Mouse (Mus musculus): Measurements from ENCODE around the gene St3gal6.

St3gal6 gene

DNA sequence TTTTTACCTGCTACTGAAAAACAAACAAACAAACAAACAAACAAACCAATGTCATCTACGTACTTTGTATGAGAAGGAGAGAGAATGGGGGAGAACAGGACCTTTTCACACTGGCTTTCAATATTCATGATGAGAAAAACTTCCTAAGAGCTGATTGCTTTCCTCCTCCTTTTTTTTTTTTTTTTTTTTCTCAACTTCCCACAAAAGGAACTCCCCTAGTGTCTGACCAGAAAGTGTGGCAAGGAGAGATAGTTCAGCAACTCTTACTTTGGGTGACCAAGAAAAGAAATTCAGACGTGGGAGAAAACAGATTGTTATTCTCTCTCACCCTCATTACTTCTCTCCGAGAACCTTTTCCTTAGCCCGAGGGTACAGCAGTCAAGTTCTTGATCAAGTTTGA, 2.9 kb downstream of the St3gal6 start:
- no peak for DNase-seq (ENCODE audit: low spot score in 2 of 2)

DNA sequence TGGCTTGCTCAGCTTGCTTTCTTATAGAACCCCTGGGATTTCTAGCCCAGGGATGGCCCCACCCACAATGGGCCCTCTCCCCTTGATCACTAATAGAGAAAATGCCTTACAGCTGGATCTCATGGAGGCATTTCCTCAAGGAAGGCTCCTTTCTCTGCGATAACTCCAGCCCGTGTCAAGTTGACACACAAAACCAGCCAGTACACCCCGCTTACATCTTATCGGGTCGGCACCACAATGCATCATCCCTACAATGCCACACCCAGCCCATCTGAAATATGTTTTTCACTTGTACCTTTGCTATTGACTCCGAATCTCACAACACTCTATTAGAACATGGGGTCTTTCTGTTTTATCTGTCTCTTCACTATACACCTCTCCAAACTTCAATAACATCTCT, 3.6 kb downstream of the St3gal6 start:
- no peak for DNase-seq (ENCODE audit: low spot score in 2 of 2)

DNA sequence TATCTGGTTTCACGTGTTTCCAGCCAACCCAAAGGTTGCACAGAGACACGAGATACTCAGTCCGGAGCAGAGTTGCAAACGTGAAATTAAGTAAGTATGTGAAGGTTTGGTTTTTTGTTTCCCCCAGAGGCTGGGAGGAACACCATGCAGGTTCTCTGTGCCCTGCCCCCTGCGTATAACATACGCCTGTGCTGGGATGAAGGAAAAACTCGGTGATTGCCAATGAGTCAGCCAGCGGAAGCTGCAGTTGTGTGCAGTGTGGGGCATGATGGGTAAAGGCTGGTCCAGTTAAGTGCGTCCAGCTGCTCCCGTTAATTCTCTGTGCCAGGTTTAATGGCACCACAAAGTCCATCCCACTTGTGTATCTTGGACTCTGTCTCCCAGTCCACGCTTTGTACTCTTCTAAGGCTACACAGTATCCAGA, 4.4 kb downstream of the St3gal6 start:
- DNase-seq (ENCODE audit: low spot score in 2 of 2): no peak

DNA sequence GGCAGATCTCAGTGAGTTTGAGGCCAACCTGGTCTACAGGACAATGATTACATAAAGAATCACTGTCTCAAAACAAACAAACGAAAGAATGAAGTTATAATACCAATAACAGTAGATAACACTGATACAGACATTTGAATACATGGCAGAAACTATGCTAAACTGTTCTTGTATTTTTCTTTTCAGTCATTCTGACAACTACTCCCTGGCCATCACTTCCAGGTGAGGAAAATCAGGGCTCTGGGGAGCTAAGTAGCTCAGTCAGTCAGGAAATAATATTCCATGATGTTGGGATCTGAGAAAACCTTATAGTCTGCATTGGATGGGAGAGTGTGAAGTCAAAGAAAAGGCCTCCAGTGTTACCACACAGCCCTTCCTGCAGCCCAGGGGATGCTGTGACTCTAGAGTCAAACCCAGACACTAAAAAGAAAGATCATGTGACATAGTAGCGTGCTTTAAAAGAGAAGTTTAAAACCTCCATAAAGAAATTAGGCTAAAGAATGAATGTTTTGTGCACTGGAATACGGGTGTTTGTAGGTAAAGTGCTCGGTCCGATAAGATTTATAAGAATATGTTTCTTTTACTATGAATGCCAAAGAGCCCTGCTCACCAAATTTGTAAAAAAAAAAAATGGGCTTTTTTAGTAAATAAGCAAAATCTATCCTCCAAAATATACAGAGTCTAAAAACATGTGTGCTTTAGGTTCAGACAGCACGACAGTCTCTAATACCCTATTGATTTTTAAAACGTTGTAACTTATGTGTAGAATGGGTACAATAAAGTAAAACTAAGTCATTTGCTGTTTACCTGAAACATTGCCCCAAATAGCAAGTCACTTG, 6.9 kb downstream of the St3gal6 start:
- no peak for DNase-seq (ENCODE audit: low spot score in 2 of 2)

DNA sequence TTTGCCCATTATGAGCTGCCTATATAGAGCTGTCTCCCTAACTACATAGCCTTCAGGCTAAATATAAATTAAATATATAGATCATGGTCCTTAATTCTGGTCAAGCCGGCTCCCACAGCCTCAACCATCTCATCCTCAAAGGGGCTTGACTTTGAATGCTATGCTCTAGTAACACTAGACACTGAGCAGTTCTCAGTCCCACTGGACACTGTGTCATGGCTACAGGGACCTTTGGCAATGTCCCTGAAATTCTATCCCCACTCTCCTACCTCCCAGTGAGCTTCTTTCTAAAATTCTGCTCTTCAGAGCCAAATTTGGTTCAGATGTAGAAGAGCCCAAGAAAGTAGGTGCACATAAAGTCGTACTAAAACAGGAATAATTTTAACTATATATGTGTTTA, 7.9 kb downstream of the St3gal6 start:
- DNase-seq (ENCODE audit: low spot score in 2 of 2): no peak

DNA sequence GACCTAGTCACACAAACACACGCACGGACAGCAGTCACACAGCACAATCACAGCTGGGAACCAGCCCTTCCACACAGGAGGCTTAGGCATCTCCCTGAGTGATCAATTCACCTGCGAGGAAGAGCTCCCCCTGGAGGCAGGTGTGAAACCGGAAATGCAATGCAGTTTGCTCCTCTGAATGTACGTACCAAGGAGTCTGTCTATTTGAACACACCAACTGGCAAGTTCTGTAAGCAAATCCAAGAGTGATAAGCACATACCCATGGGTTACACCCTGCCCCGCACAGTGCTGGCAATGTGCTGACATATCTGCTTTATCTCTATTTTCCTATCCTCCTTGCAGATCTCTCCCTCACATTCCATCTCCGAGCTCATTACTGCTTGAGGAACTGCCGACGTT, 9.5 kb downstream of the St3gal6 start:
- DNase-seq (ENCODE audit: low spot score in 2 of 2): no peak

DNA sequence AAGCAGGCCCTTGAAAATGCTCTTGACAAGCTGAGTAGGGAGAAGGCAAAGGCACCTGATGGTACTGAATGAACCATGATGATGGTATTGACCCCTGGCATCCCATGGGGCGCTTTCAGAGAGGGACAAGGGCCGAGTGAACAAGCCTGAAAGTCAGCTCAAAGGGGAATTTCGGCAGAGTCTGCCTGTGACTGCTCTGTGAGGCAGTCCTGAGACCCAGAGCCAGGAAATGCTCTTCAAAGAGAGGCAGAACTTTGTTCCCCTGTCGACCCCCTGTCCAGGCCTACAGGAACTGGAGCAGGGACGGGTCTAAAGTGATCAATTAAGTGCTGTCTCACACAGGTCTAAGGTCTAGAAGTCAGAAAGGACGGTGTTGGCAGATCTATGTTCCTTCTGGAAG, 10.3 kb downstream of the St3gal6 start:
- DNase-seq (ENCODE audit: low spot score in 2 of 2): no peak

DNA sequence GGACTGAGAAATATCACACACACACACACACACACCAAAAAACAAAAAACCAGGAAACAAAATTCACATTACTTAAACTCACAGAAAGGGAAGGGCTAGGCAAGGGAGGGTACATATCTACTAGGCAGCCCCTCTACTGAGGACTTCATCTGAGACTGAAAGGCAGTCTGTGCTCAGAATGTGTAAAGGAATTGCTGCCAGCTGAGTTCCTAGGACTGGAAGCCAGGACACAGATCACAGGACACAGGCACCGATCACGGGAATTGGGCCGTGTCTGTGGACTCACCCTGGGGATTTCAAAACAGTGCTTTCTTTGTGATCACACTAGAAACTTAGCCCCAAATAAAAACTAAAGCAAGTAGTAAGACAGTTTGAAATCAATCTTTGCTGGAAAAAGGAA, 11.2 kb downstream of the St3gal6 start:
- DNase-seq (ENCODE audit: low spot score in 2 of 2): no peak

DNA sequence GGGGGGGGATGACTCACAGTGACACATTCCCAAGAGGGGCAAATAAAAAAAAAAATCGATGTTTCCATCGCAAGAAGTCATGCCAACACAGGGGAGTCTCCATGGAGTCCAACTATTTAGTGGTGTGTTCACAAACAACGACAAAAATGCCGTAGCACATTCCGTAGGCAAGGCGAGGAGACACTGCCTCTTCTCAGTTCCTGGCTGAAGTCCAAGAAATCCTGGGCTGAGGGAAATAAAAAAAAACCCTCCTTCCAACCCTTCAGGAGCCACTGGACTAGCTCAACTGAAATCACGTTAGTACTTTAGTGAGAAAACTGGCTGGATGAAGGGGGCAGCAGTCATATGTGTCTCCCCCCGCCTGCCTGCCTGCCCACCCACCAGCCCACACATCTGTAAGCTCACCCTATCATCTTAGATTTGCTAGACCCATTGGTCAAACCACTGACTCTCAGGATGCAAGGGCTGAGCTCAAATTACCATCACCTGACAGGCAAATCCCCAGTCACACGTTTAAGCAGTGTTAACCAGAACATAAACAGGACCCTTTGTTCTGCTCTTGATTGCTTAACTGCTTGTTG, 11.8 kb downstream of the St3gal6 start:
- no peak for DNase-seq (ENCODE audit: low spot score in 2 of 2)

DNA sequence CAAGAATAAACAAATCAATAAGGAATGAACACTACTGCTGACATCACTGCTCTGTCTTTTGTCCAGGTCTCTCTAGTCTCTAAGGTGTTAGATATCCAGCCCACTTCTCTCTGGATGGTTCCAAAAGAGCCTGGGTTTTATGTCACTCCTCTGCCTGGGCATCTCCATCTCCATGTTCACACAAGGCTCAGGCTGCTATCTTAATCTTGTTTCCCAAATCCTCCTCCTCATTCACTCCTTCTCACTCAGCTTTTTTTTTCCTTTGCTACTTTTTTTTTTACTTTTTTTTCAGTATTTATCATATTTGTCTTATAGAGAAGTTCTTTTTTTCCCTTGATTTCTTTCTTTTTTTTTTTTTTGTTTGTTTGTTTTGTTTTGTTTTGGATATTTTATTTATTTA, 19.1 kb downstream of the St3gal6 start:
- DNase-seq (ENCODE audit: low spot score in 2 of 2): no peak

DNA sequence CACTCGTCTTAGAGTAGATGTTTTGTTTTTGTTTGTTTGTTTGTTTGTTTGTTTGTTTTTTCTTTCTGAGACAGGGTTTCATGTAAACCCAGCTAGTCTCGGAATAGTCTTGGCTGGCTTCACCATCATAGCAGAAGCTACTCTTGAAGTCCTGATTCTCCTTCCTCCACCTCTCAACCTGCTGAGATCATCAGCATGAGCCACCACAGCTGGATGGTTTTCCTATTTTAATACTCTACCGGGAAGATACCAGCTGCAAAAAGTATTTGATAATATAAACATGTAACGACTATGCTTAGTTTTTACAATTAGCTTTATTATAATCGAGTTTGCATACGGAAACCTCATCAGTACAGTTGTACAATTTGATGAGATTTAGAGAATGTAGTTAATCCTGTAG, 21.5 kb downstream of the St3gal6 start:
- no peak for DNase-seq (ENCODE audit: low spot score in 2 of 2)

DNA sequence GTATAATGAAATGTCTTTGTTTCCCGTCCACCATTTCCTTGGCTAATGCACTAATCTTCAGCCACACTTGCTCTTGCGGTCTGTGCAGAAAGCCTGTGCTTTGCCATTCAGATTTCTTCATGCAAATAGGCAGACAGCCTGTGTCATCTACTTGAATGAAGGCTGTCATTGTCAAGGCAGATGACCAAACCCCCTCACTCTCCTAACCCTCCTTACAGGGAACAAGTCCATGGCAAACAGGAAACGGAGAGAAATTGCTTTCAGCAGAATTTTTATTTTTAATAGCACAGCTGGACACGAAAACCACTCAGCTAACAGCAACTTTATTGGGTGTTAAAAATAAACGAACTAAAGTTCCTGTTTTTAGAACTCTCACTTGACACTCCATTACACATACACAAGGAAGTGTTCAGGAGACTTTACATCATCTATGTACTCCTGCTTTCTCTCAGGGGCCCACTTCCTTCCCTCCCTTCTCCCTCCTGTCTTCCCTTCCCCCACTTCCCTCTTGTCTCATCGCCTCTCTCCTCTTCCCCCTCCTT, 22.2 kb downstream of the St3gal6 start:
- no peak for DNase-seq (ENCODE audit: low spot score in 2 of 2)

DNA sequence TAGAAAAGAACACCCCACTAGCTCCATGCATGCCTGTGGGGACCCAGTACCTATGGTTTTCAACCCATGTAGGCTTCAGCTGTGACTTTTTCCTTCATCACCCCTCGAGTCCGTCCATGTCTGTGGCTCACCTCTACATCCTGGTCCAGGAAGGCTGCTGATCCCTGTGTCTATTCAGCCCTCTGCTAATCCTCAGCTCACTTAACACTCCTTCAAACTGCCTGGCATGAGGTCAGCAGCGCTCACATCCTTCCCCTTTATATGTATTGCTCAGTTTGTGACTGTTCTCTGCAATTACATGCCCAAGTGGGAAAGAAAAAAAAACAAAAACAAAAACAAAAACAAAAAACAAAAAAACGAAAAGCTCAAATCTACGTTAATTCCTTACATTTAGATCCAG, 24.4 kb downstream of the St3gal6 start:
- no peak for DNase-seq (ENCODE audit: low spot score in 2 of 2)

DNA sequence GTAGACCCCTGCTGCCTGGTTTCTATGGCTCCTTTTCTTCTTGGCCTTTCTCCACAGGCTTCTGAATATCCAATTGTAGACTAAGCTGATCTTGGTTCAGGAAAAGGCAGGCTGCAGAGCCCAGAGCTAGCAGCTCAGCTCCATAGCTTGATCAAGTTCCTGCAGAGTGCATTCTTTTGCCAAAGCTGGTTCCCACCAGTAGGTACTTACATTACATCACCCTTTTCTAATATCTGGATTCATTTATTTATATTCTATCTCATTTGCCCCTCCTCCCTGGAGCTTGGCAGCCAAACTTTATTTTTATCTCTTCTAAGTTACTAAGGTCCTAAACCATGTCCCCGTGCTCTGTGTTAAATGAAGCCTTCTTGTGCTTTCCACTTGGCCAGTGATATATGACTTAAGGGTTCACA, 24.9 kb downstream of the St3gal6 start:
- DNase-seq (ENCODE audit: low spot score in 2 of 2): no peak

DNA sequence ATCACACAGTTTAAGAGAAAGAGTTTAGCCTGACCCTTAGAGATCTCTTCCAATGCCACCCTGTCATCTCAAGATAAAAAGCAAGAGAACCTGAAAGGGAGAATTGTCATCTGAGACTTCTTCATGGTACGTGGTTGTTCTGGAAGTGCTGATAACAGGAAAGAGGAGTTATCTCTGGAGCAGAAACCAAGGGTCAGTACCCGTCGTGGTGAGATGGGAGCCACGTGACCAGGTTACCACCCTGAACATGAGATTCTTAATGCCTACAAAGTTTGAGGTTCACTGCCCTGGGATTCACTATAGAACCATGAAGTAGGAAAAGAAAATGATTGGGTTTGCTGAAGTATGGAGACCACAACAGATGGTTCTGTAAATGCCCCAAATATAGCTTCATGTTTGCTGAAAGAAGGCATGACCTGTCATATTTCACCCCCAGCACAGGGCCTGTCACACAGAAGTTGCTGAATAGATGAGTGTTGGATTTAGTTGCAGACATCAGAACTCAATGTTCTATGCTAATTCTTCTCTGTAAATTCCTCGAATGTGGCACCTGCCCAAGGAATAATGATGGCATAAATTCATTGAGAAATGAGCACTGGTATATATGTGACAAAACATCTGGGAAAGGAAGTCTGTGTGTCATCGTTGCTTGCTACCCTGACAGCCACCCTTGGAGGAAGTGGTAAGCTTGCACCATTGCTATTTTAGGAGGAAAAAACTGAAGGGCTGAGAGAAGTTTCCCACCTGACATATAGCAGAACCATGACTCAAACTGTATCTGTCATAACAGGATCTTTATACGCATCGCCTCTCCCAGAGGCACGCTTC, 25.9 kb downstream of the St3gal6 start:
- DNase-seq (ENCODE audit: low spot score in 2 of 2): no peak

DNA sequence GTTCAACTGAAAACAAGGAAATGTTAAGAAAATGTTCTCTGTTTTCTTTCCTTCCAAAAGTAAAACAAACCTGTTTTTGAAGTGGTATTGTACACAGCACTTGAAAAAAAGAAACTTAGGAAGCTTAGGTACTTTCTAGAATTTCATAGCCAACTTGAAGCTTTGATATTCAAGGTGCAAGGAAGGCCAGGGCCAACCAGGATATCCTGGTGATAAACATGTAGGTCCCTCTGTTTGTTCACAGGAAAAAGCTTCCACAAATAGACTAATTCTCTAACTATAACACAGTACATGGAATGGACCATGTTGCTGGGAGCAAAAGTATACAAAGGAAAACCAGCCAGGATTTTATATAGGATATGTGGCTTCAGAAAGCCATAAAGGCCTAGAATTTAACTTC, 27.3 kb downstream of the St3gal6 start:
- DNase-seq (ENCODE audit: low spot score in 2 of 2): no peak

DNA sequence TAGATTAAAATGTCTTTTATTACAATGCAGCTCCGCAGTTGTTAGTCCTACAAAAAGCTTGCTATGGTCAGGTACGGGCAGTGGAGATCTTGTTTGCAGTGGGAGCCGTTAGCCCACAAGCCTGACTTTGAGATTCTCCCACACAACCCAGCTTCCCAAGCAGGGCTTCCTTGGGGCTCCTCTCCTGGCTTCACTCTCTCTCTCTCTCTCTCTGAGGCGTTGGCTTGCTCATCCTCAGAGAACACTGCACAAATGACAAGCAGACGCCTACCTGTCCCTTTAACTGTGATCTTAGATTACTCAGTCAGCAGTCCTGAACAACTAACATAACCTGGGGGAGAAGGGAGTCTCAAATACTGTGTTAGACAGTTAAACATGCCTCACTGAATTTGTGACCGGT, 36.2 kb downstream of the St3gal6 start:
- DNase-seq (ENCODE audit: low spot score in 2 of 2): no peak

DNA sequence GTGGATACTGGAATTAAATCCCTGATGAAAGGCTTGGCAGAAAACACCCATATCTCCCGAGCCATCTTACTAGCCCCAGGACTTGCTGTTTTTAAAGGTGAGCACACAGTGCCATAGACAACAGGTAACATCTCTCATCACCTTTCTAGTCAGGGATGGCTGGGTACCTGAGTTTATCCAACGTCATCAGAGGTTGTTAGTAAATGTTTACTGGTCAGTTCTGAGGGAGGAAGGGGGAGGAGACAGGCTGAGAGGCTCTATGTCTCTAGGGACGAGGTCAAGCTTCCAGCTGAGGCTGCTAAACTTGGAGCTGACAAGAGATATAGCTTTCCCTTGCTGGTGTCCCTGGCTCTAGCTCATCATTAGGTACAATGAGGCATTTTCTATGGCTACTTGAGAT, 41.7 kb downstream of the St3gal6 start:
- no peak for DNase-seq (ENCODE audit: low spot score in 2 of 2)

DNA sequence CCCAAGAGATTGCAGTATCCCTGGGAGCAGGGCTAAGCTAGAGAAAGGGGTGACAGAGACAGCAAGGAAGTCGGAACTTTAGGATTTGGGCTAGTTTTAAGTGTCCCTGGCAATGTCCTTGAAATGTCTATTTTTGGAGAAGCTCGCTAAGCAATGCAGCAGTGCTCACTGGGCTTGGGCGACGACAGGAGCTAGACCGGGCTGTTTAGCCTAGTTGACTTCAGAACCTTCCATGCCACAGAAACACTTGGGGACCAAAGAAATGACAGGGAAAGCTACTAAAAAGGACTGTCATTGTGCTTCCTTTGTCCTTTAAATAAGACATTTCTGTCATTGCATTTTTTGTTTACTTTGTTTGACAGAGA, 42.2 kb downstream of the St3gal6 start:
- no peak for DNase-seq (ENCODE audit: low spot score in 2 of 2)

DNA sequence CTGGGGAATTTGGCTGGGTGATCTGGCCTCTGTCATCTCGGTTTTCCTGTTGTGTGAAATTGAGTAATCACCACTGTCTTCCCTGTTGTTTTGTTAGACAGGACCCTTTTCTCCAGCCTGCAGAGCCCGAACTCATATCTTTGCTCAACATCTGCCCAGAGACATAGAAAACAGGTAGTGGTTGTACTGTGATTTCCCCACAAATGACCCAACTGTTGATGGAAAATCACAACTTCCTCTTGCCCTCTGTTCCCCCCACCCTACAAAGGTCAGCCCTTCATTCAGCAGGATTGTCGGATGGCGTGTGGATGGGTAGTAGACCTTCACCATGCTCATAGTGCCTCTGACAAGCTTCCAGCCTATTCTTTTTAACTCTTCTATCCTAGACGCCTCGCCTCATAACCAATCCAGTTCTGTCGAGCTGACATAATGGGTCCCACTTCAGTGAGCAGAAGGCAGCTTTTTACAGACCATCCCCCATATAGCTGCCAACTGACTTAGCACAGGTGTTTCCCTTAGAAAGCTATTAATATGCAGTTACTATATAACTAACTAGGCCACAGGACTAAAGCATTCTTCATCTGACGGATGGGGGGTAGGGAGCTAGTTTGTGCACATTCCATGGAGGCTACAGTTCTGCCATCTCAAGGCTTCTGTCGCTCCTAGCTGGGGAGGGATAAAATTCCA, 42.7 kb downstream of the St3gal6 start:
- DNase-seq (ENCODE audit: low spot score in 2 of 2): no peak

DNA sequence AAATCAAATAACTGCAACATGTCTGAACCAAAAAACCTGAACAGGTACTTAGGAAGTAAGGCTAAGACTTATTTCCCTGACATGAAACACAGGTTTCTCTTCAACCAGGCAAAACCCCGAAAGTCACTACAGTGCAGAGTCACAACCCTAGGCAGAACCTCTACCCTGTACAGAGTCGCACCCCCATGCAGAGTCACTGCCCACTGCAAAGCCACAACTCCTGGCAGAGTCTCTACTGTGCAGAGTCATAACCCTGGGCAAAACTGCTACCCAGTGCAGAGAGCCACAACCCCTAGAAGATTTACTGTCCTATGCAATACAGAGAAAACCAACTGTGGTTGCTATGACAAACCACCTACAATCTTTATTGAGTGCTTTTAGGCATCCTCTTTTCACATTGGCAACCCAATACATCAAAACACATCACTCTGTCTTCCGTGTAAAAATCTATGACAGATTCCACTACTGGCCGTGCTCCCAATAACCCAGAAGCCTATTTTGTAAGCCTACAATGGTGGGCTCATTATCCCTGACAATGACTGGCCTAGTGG, 44.1 kb downstream of the St3gal6 start:
- DNase-seq (ENCODE audit: low spot score in 2 of 2): no peak

DNA sequence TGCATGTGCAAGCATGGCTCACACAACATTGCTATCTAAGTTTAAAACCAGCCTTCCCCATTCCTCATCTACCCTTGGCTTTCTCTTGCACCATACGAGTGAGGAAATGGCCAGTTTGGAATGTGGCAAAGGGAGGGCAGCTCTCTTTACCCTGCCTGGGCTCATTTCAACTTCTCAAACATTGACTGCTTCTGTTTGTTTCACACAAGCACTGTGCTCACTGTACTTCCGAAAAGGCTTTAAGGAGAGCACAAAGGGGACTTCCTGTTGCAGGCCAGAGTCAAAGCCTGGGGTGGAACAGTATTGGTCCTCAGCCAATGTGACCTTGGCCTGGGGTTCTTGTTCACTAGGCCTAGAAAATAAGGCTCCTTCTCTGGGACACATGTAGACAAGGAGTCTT, 47.7 kb downstream of the St3gal6 start:
- no peak for DNase-seq (ENCODE audit: low spot score in 2 of 2)

All from right cerebral cortex, postnatal 36 days (tissue).